Mouse (Mus musculus): ENCODE data around the gene 1700015G11Rik.

DNA sequence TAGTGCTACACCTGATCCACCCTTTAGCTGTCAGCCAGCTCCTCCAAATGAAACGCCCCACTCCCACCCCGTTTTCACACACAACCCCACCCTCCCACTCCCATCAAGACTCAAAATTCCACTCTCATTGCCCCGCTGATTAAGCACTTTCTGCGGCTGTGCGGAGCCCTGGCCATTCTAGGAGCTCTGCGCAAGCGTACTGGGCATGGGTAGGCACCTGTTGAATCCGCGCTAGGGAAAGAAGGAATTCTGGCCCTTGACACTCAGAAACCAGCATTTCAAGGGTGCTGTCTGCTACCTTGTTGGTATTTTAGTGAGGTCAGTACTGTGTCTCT, 9.3 kb downstream of the 1700015G11Rik start:
- TF ChIP-seq CTCF (conservative IDR thresholded peaks at IDR 0.05 in 1 of 2, IDR thresholded peaks at IDR 0.05 in 1 of 2; ENCODE audit: low read depth in 2 of 2, low read length in 2 of 2): no peak
- TF ChIP-seq USF1 (IDR thresholded peaks at IDR 0.05; ENCODE audit: low read depth, low read length): no peak
- no peak for TF ChIP-seq BHLHE40 (IDR thresholded peaks at IDR 0.05; ENCODE audit: low read depth, low read length)
- TF ChIP-seq SIN3A (IDR thresholded peaks at IDR 0.05; ENCODE audit: low read length): no peak
- TF ChIP-seq POLR2A (IDR thresholded peaks at IDR 0.05; ENCODE audit: low read depth, low read length): no peak
- TF ChIP-seq EP300 (IDR thresholded peaks at IDR 0.05; ENCODE audit: low read length): no peak
- no peak for TF ChIP-seq ETS1 (conservative IDR thresholded peaks at IDR 0.05; ENCODE audit: low read depth, low read length)
- no peak for TF ChIP-seq MYC (IDR thresholded peaks at IDR 0.05; ENCODE audit: low read depth, low read length)
- no peak for TF ChIP-seq ZKSCAN1 (IDR thresholded peaks at IDR 0.05; ENCODE audit: borderline replicate concordance, low read depth, low read length)
